Mouse (Mus musculus): ENCODE measurements around the gene Mrpl30. TPM values are rescaled to one million over a fixed set of nuclear protein-coding genes. Genes with fewer than 3 reads are reported as not detected.

The Mrpl30 gene
- polyA plus RNA-seq, 1 experiment = 138 TPM

GRCm38 (mm10) chr1:37899816-37900215 is 9.5 kb downstream of the Mrpl30 start:
- no peak for DNase-seq (ENCODE audit: extremely low spot score in 1 of 2, low spot score in 1 of 2)

- no peak for DNase-seq (ENCODE audit: extremely low spot score in 1 of 2, low spot score in 1 of 2)
Observed at GRCm38 (mm10) chr1:37900288-37900687, 10.0 kb downstream of the Mrpl30 start.

- DNase-seq (ENCODE audit: extremely low spot score in 1 of 2, low spot score in 1 of 2) = peak in 1 of 2 experiments; percentile 49
Observed at GRCm38 (mm10) chr1:37903178-37903577, 12.9 kb downstream of the Mrpl30 start.

GRCm38 (mm10) chr1:37912751-37913150 is 22.5 kb downstream of the Mrpl30 start:
- no peak for DNase-seq (ENCODE audit: extremely low spot score in 1 of 2, low spot score in 1 of 2)

GRCm38 (mm10) chr1:37916393-37916792 is 26.1 kb downstream of the Mrpl30 start, which contains the start of gene Lyg2:
TSS of gene Lyg2 (minus strand) at chr1:37916493.
- no peak for DNase-seq (ENCODE audit: extremely low spot score in 1 of 2, low spot score in 1 of 2)

GRCm38 (mm10) chr1:37917666-37918065 is 27.4 kb downstream of the Mrpl30 start:
- no peak for DNase-seq (ENCODE audit: extremely low spot score in 1 of 2, low spot score in 1 of 2)

GRCm38 (mm10) chr1:37918096-37918495 is 27.8 kb downstream of the Mrpl30 start:
- DNase-seq (ENCODE audit: extremely low spot score in 1 of 2, low spot score in 1 of 2) = peak in 1 of 2 experiments; percentile 20

GRCm38 (mm10) chr1:37922536-37922935 is 32.3 kb downstream of the Mrpl30 start:
- DNase-seq (ENCODE audit: extremely low spot score in 1 of 2, low spot score in 1 of 2) = no peak

- no peak for DNase-seq (ENCODE audit: extremely low spot score in 1 of 2, low spot score in 1 of 2)
Observed at GRCm38 (mm10) chr1:37925971-37926370, 35.7 kb downstream of the Mrpl30 start.

- peak in 1 of 2 experiments; percentile 17 for DNase-seq (ENCODE audit: extremely low spot score in 1 of 2, low spot score in 1 of 2)
Observed at GRCm38 (mm10) chr1:37931806-37932205, 41.5 kb downstream of the Mrpl30 start.

Other genes with a start within 250 kb of the Mrpl30 start
- 143 and 163 TPM in 2 replicates for gene 2010300C02Rik, start 170.4 kb upstream of the Mrpl30 start, polyA plus RNA-seq (2012; rRNA removed)
- gene Tsga10, start 24.0 kb upstream of the Mrpl30 start, polyA plus RNA-seq (2012; rRNA removed) = 12.6 and 14.9 TPM in 2 replicates
- 7.6 and 8.6 TPM in 2 replicates for gene Lipt1, start 18.7 kb upstream of the Mrpl30 start, polyA plus RNA-seq (2012; rRNA removed)
- gene Mitd1, start 66 bp upstream of the Mrpl30 start, polyA plus RNA-seq (2012; rRNA removed) = 17.1 and 17.9 TPM in 2 replicates
- not detected in 2 replicates for gene Lyg2, start 26.0 kb downstream of the Mrpl30 start, polyA plus RNA-seq (2012; rRNA removed)
- gene Lyg1, start 67.3 kb downstream of the Mrpl30 start, polyA plus RNA-seq (2012; rRNA removed) = not detected in 2 replicates
- gene Txndc9, start 107.4 kb downstream of the Mrpl30 start, polyA plus RNA-seq (2012; rRNA removed) = 44.6 and 48.4 TPM in 2 replicates
- gene Eif5b, start 107.5 kb downstream of the Mrpl30 start, polyA plus RNA-seq (2012; rRNA removed) = 17.5 and 21.6 TPM in 2 replicates
- gene Rev1, start 239.3 kb downstream of the Mrpl30 start, polyA plus RNA-seq (2012; rRNA removed) = 34.4 and 36.3 TPM in 2 replicates